Mouse (Mus musculus) cerebellum, adult 11 months (tissue): ENCODE results near the gene Srms.
"Not testable (repeated sequence)": the region's sequence is repeated elsewhere in the genome, so short reads cannot be mapped to it uniquely, and the experiment has no call there.

Source experiments
- DNase-seq: peaks from one replicate; pipeline ENCODE4 v3.0.0; 2022

Srms gene

GRCm38 (mm10) chr2:181218881-181219485 is 6.0 kb upstream of the Srms start:
- no peak for DNase-seq

GRCm38 (mm10) chr2:181216037-181216436 is 3.1 kb upstream of the Srms start:
- no peak for DNase-seq

DNA sequence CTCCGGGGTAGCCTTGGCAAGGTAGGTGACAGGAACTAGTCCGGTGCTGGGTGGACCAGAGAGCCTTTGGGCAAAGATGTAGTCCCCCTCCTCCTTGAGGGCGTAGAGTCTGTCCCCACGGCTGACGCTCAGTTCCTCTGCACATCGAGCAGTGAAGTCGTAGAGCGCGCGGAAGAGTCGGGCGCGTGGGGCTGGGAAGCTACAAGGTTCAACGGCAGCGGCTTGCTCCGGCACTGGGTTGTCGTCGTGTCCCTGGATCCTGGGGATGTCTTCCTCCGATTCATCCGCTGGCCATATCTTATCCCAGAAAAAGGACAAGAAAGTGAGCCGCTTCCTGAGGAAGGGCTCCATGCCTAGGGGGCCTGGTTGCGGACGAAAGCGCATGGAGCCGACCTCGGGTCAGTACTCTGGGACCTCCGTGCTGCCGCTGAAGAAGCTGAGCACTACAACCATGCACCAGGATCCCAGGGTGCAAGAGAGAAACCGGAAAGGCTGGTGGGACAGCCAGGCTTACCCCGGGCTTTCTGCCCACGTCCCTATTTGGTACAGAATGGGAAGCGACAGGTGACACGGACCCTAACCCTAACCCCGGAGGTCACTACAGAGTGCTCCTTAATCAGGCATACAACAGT is 480 bp downstream of the Srms start:
- DNase-seq, result no peak

DNA sequence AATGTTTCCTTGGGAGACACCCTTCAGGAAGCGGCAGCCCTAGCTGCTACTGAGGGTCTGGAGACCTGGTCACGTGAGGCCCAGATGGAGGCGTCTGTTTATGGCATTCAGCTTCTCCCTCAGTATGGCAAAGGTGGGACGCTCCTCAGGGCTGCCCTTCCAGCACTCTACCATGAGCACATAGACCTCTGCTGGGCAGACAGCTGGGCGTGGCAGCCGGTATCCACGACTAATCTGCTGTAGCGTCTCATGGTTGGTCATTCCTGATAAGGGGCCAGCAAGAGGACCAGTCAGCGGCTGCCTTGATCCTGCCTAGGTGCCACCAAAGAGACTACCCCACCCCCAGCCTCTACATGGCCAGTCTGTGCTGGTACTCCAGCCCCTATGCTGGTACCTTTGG is 6.9 kb downstream of the Srms start:
- no peak for DNase-seq

- no peak for DNase-seq
Observed at GRCm38 (mm10) chr2:181205678-181206077, 7.3 kb downstream of the Srms start.

DNA sequence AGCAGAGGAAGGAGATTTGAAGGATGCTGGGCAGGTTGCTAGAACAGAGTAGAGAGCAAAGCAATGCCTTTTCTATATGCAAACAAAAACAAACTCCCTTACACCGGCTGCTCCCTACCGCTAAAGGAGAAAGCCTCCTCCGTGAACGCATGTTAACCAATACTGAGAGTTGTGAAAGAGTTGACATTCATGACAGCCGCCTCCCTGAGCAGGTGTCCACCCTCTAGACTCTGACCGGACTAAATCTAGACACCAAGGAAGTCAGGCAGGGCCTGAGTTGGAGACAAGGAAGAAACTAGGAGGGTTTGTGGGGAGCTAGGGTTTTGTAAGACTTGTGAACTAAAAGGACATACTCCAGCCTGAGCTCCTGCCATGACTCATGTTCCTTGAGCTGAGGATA is 10.1 kb downstream of the Srms start:
- no peak for DNase-seq

DNA sequence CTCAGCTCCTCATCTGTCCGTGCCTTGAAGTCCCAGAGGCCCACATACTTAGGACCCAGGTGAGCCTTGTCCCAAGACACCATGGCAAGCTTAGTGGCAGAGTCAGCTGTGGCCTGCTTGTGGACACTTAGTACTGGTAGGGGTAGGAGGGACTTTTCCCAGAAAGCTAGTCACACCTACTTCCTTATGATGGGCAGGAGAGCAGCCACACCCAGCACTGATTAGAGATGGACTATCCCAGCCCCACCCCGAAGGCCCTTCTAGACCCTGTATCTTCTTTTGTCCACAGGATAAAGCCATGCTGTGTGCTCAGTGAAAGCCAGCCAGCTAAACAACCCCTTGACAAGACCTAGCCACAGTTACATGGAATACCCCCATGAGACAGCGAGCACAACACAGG is 10.6 kb downstream of the Srms start, which contains the start of gene Ptk6:
Ptk6 (minus strand) TSS at position 368 of the 400 bp plus-strand sequence.
- no peak for DNase-seq

- DNase-seq, result no peak
Observed at GRCm38 (mm10) chr2:181201606-181202005, 11.4 kb downstream of the Srms start.

DNA sequence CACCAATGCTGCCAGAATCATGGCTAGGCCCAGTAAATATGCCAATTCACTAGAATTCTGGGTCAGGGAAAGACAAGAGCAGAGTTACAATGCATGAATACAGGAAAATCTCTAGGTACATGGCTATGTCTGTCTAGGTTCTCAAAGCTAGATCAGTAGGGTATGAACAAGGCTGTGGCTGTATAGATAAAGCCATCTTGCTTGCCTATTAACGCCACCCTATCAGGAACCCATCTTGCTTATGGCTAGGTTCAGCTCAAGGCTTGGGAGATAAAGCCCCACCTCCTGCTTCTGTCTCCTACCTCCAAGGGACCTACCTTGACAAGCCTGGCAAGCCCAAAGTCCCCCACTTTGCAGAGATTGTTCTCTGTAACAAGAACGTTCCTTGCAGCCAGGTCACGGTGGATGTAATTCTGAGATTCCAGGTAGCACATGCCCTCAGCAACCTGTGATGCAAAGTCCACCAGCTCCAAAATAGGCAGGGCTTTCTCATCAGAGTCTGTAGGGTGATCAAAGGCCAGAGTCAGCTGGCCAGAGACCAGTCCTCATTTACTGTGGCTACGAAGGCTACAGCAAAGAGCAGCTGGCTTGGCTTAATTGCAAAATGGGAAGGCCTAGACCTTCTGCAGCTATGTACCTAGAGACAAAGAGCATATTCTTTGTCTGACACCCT is 16.2 kb downstream of the Srms start:
- no peak for DNase-seq

GRCm38 (mm10) chr2:181193044-181193443 is 19.9 kb downstream of the Srms start:
- DNase-seq, result no peak

GRCm38 (mm10) chr2:181191936-181192335 is 21.0 kb downstream of the Srms start:
- DNase-seq, result no peak

GRCm38 (mm10) chr2:181191385-181191784 is 21.6 kb downstream of the Srms start:
- DNase-seq, result not testable (repeated sequence)

- DNase-seq, result no peak
Observed at GRCm38 (mm10) chr2:181189321-181189720, 23.7 kb downstream of the Srms start.

DNA sequence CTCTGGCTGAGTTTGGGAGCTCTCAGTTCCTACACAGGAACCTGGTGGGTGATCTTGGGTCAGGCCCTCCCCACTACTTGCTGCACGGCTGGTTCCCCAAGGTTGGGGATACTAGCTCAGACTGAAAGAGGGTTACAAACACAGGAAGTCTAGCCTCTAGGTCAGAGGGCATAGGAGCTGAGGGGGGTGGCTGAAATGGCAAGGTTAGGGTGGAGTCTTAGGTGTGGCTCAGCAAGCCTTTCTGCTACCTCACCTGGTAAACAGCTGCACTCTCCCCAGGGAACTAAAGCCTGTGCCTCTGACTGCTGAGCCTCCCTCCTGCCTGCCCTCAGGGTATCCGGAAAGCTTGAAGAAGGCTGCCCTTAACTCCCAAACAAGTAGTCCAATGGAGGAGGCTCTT is 24.3 kb downstream of the Srms start:
- no peak for DNase-seq

DNA sequence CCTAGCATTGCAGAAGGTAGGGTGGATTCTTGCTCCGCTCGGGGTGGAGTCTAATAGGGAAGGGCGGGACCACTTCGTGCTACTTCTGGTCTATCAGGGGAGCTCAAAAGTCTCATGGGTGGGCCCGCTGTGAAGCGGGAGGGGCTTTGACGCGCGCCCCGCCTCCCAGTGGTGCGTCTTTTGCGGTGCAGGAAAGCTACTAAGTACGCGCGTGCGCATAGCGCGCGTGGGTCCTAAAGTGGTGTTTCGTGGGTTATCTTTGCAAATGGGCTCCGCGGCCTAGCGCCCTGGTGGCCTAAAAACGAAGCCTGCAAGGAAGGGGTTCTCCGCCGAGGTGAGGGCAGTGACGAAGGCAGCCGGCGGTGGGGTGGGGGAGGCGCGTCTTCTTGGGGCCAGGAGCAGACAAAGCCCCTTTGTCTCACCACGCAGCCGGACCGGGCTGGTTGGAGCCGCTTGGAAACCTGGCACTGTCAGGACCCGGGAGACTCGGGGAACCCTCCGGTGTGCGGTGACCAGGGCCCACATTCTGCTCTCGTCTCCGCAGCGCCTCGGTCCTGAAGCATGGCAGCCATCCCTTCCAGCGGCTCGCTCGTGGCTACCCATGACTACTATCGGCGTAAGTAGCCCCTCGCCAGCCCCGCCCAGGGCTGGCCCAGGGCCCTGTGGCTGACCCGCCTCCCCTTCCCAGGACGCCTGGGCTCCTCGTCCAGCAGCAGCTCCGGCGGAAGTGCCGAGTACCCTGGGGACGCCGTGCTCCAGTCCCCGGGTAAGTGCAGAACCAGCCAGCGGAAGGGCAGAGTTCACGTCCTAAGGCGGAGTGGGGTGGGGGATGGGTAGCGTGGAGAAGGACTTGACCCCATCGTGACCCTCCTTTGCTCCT is 25.6 kb downstream of the Srms start, which contains the start of gene Ppdpf:
Ppdpf (plus strand) TSS at position 127 of the 880 bp plus-strand sequence.
- DNase-seq, result peak; percentile 82

GRCm38 (mm10) chr2:181186635-181187034 is 26.4 kb downstream of the Srms start:
- peak; percentile 84 for DNase-seq

- DNase-seq, result no peak
Observed at GRCm38 (mm10) chr2:181180898-181181297, 32.1 kb downstream of the Srms start.

GRCm38 (mm10) chr2:181178471-181178870 is 34.5 kb downstream of the Srms start:
- no peak for DNase-seq

DNA sequence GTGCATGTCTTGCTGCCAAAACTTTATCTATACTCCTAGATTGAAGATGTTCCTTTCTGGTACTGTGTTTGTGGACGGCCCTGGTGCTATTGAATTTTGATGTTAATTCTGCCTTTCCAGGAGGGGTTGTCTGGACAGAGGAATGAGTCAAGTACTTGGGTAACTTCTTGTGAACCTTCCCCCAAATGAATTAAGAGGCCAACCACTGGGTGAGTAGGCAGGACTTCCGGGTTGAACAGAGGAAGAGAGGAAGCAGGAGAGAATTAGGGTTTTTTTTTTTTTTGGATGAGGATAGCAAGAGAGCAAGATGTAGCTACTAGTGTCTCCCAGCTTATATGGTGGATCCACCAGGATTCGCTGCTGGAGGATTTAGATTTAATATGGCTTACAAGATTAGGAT is 35.0 kb downstream of the Srms start:
- no peak for DNase-seq

DNA sequence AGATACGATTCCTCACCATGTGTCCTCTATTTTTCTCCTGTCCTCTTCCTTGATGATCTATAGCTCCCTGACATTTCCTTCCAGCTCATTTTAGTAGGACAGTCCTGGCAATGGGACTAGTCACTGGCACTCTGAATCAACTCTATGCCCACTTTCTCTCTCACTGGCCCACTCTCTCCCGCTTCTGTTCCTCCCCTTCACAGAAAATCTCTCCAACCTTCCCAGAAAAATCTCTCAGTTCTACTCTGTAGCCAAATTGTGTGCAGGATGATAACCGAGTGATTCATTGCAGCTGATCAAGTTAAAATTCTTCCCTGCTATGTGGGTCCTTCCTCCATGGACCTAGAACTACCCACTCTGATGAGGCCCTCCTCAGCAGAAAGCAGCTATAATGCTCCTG is 38.3 kb downstream of the Srms start:
- DNase-seq, result no peak

DNA sequence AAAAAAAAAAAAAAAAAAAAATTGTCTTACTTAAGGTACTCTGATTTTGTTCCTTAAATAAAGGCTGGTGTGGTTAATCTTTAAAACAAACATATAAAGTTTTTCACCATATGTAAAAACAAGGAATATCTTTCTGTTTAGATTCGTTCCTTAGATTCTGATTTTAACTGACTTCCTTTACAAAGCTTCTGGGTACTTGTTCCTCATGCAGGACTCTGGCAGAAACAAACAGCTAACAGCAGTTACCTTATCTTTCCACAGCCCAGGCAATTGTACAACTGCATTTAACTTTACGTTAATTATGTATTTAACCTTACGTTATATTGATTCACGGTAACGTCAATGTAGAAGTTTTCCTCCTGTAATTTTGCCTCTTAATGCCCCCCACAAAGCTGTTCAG is 46.5 kb downstream of the Srms start:
- no peak for DNase-seq

DNA sequence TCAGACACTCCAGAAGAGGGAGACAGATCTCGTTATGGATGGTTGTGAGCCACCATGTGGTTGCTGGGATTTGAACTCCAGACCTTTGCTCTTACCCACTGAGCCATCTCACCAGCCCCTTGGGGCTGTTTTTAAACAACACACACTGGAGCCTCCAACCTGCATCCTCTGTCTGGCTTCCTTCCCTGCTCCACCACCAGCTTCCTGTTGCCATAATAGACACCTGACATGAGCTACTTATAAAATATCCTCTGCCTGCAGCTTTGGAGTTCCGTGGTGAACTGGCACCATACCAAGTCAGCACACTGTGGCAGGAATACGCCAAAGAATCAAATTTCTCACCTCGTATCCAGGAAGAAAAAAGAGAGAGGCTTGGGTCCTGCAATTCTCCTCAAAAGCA is 52.2 kb downstream of the Srms start:
- DNase-seq, result no peak

DNA sequence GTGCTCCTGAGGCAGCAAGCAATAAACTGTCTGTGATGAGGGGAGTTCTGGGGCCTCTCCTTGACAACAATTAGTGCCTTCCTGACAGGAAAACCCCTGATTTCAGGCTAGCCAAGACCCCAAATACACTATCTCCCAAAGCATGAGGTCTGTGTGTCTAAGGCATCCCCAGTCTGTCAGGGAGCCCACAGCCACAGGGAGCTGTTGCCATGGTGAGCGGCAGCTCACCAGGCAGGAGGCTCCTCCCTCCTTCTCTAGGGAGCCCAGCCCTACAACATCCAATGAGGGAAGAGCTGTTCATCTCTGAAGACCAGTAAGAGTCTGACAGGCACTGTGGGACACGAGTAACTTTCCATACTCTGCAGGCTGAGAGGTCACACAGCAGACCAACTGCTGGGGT is 53.2 kb downstream of the Srms start:
- DNase-seq, result no peak
